Mouse (Mus musculus) liver, postnatal 0 days (tissue): ENCODE data around the gene Ephx3.

ENCODE experiments used
- CTCF ChIP-seq: sonication (generic); IDR thresholded peaks from 2 replicates; pipeline ENCODE4 v1.5.1; 2016; ENCODE audit warnings: antibody characterized with exemption, low read depth
- EP300 ChIP-seq: IDR thresholded peaks from 2 replicates; pipeline ENCODE4 v1.6.1; 2016; ENCODE audit warnings: antibody characterized with exemption, low read depth, mild to moderate bottlenecking

- no peak for TF ChIP-seq CTCF
- TF ChIP-seq EP300, result no peak
Measured at GRCm38 (mm10) chr17:32195725-32196124, 6.4 kb upstream of the Ephx3 start.
